Mouse (Mus musculus) heart, postnatal 0 days (tissue): ENCODE results near the gene Klc3.

Experiments
- CTCF ChIP-seq: IDR thresholded peaks from 2 replicates; pipeline ENCODE4 v1.5.1; 2016; ENCODE audit warnings: antibody characterized with exemption, control low read depth, low read depth
- EP300 ChIP-seq: IDR thresholded peaks from 2 replicates; pipeline ENCODE4 v1.6.1; 2016; ENCODE audit warnings: antibody characterized with exemption, low read depth

GRCm38 (mm10) chr7:19350221-19350620 lies 53.7 kb downstream of the Klc3 start:
- no peak for TF ChIP-seq EP300
- no peak for TF ChIP-seq CTCF
